Mouse (Mus musculus) kidney, adult 10 weeks (tissue): ENCODE results near the gene Cmtm2a. TPM values are rescaled to one million over a fixed set of nuclear protein-coding genes. Genes with fewer than 3 reads are reported as not detected.

Experiments used
- polyA plus RNA-seq: library from polyadenylated mRNA; stranded (reverse); fragments of 350-450 nt; fragmentation: Illumina TruSeq; extraction: RNeasy Lipid Tissue Mini Kit (QIAGEN cat#74804); gene quantifications from one replicate; pipeline ENCODE4 v1.2.3, GENCODE M21; 2014; ENCODE audit warnings: low read depth, low replicate concordance

Gene Cmtm2a
- polyA plus RNA-seq, result not detected

DNA sequence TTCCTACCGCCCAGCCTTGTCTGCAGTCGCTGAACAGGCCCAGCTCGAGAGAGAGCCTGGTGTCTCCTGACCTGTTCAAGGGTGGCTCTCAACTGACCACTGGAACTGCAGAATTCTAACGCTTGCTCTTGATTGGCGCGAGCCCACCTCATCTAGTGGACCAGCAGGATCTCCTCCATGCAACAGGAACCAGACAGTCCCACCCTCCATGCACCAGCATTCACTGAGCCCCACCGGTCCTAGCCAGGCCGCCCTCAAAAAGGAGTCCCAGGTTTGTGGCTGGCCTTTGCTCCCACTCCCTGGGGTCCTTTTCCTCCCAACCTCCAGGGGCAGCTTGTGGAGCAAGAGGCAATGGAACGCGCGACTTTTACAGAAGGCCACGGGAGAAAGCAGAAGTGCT is at the start of gene Cmtm2a:
TSS of gene Cmtm2a (minus strand) at position 101 of the 400 bp plus-strand sequence.

DNA sequence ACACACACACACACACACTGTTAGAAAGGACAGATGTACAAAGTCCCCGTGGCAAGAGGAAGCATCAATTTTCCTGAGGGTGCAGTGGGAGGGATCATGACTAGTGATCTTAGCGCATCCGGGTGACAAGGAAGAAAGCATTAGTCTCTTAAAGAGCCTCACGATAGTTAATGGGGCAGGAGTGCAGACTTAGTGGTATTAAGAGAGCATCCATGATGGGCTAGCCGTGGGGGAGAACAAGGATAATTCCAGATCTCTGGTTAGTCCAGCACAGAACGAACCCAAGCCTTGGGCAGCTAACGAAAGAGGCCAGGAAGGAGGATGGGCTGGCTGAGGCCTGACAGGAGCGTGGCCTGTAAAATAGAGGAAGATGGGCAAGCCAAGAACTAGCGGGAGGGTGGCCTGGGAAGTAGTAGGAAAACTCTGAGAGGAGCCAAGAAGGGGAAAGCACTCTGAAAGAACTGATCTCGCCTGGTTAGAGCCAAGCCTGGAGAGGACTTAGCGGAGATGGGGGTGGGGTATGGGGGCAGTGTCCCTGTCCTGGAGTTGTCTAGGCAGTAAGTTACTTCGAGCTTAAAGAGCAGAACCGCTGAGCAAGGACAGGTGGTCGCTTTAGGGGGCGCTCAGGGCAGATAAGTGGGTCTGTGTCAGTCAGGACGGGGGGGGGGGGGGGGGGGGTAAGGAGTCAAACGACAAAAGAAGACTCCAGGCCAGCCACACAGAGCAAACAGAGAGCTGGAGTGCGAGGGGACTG is 46.4 kb upstream of the Cmtm2a start, which contains the start of gene Cmtm3:
TSS of gene Cmtm3 (plus strand) at position 182 of the 754 bp plus-strand sequence.

DNA sequence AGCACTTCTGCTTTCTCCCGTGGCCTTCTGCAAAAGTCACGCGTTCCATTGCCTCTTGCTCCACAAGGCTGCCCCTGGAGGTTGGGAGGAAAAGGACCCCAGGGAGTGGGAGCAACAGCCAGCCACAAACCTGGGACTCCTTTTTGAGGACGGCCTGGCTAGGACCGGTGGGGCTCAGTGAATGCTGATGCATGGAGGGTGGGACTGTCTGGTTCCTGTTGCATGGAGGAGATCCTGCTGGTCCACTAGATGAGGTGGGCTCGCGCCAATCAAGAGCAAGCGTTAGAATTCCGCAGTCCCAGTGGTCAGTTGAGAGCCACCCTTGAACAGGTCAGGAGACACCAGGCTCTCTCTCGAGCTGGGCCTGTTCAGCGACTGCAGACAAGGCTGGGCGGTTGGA is 28.9 kb upstream of the Cmtm2a start, which contains the start of gene Cmtm2b:
TSS of gene Cmtm2b (plus strand) at position 301 of the 400 bp plus-strand sequence.

DNA sequence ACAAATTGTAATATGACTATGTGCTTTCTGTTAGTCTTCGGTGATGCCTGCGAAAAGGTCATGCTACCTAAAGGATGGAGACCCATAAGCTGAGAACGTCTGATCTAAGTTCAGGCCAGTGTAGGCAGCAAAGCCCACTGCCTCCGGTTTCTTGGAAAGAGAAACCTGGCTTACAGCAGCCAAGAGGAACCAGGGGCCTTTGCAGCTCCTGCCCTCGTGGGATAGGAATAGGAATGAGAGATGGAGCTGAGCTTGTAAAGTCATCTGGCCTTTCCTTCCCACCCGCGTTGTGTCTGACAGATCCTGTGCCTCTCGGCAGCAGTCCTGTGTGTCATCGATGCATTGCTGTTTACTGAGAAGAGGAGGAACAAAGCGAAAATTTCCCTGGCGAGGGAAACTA is 28.3 kb upstream of the Cmtm2a start, which contains the start of gene Gm11020:
TSS of gene Gm11020 (plus strand) at position 301 of the 400 bp plus-strand sequence.

DNA sequence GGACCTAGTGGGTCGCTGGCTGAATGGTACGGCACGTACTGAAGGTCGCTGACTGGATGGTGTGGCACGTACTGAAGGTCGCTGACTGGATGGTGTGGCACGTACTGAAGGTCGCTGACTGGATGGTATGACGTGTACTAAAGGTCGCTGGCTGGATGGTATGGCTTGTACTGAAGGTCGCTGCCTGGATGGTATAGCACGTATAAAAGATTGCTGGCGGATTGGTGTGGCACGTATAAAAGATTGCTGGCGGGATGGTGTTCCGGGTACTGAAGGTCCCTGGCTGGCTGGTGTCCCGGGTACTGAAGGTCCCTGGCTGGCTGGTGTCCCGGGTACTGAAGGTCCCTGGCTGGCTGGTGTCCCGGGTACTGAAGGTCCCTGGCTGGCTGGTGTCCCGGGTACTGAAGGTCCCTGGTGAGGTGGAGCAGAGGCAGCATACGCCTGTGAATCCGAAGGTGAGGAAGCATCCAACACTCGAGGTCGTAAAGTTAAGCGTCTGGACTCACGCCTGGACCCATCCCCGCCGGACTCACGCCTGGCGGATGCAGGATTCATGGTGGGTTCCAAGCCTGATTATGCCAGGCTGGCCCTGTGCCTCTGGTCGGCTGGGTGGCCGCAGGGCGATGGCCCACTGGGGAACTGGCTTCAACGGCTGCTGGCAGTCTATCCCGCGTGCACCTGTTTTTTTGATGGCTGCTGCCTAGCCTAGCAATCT is 16.6 kb upstream of the Cmtm2a start, which contains the start of the genes Gm45711 and Cmtm1:
TSS of gene Gm45711 (minus strand) at position 641 of the 715 bp plus-strand sequence.
TSS of gene Cmtm1 (minus strand) at position 705 of the 715 bp plus-strand sequence.

DNA sequence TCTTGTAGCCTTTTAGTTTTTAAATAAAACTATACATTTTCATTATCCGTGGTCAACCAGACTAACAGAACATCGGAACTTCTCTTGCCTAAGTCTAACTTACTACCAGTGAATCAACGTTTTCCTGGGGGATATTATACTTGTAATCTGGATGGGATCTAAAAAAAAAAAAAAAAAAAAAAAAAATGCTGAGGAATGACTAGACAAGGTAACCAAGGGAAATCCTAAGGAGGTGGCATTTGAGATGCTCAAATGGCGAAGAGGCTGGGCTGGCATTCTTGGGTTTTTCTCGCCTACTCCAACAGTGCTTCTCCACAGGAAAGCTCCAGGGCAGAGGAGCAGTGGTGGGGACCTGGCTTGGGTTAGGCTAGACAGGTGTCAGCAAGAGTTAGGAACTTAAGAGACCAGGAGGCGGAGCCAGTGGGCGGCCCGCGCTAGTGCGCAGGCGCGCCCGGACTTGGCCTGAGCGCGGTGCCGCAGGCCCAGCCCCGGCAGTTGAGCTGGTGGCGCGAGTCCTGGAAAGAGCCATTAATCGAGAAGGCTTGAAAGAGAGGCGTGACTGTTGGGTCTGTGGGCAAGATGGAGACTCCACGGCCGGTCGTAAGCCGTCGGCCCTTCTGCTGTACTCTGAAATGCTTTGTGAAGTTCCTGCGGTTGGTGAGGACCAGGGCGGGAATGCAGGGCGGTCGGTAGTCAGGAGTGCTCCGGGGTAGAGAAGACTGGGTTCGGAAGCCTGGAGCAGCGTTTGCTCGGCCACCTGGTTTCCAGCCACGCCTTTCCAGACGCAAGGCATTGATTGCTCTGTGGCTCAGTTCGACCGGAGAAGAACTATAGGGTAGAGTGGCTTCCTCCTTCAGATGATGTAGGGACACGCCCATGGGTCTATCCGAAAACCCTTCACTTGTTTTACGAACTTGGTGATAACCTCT is 42.3 kb downstream of the Cmtm2a start, which contains the start of gene Cklf:
TSS of gene Cklf (plus strand) at position 423 of the 929 bp plus-strand sequence.

DNA sequence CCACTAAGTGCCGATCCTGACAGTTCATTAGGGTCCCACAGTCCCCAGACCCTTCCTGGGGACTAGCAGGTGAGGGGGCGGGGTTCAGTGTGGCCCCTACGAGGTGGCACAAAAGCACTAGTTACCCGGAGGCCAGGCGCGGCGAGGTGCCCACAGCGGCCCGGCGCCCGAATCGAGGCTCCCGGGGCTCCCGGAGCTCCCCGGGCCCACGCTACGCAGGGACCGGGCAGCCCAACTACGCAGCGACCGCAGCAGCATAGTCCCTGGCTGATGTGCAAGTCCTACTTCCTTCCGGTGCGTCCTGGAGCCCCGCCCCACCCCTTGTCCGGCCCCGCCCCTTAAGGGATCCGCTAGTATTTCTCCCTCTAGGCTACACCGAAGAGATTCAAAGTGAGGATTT is 44.7 kb downstream of the Cmtm2a start, which contains the start of gene Tk2:
TSS of gene Tk2 (minus strand) at position 283 of the 400 bp plus-strand sequence.

Other genes with a start within 250 kb of the Cmtm2a start
- 8.2 TPM for gene Cdh5, start 191.6 kb downstream of the Cmtm2a start, polyA plus RNA-seq
- gene Bean1, start 122.7 kb downstream of the Cmtm2a start, polyA plus RNA-seq, result not detected
- gene Tk2, start 44.6 kb downstream of the Cmtm2a start, polyA plus RNA-seq, result 10.6 TPM
- gene Cklf, start 42.3 kb downstream of the Cmtm2a start, polyA plus RNA-seq, result 5.4 TPM
- not detected for gene Gm45711, start 16.9 kb upstream of the Cmtm2a start, polyA plus RNA-seq
- gene Cmtm1, start 17.0 kb upstream of the Cmtm2a start, polyA plus RNA-seq, result not detected
- not detected for gene Gm11020, start 28.4 kb upstream of the Cmtm2a start, polyA plus RNA-seq
- not detected for gene Cmtm2b, start 29.0 kb upstream of the Cmtm2a start, polyA plus RNA-seq
- 4.6 TPM for gene Cmtm3, start 46.2 kb upstream of the Cmtm2a start, polyA plus RNA-seq
- 64.5 TPM for gene Cmtm4, start 102.6 kb upstream of the Cmtm2a start, polyA plus RNA-seq
- 50.3 TPM for gene Dync1li2, start 149.9 kb upstream of the Cmtm2a start, polyA plus RNA-seq
- gene Terb1, start 216.7 kb upstream of the Cmtm2a start, polyA plus RNA-seq, result 0.81 TPM
- gene Nae1, start 241.5 kb upstream of the Cmtm2a start, polyA plus RNA-seq, result 202 TPM
- 0.36 TPM for gene Car7, start 241.5 kb upstream of the Cmtm2a start, polyA plus RNA-seq